In genomic region chr5:147757832-147758587, GRCm38 (mm10) we compare ENCODE assay signal across 8 mouse cellular contexts. TPM values are rescaled to one million over a fixed set of nuclear protein-coding genes. Genes with fewer than 3 reads are reported as not detected.
DNase-seq lines count a peak whose midpoint lies in the region; ATAC-seq and TF ChIP-seq lines count a peak whose summit lies in the region.

No protein-coding gene starts in this region.

- H3K9me3 ChIP-seq in kidney, postnatal 0 days (replicated peaks; ENCODE audit: low read length), result no peaks in the 10 kb centered on the region
- no peaks in the 10 kb centered on the region for H3K9me3 ChIP-seq in forebrain, embryonic 14.5 days (replicated peaks; ENCODE audit: control insufficient read depth, low read length)
- no peaks in the 10 kb centered on the region for H3K9me3 ChIP-seq in midbrain, embryonic 16.5 days (replicated peaks; ENCODE audit: control insufficient read depth, low read length, poor library complexity, severe bottlenecking)

- TF ChIP-seq CTCF in kidney, postnatal 0 days (IDR thresholded peaks at IDR 0.05; ENCODE audit: low read depth), result peak; percentile 24; the same call in 1 of the 2 replicates

- no peaks in the 10 kb centered on the region for H3K27me3 ChIP-seq in kidney, postnatal 0 days (ENCODE audit: insufficient read depth, low read length)
- peaks cover 5% of the 10 kb centered on the region for H3K27me3 ChIP-seq in forebrain, embryonic 14.5 days (replicated peaks; ENCODE audit: control insufficient read depth, insufficient read depth, low read length)
- H3K27me3 ChIP-seq in midbrain, embryonic 16.5 days (ENCODE audit: control insufficient read depth, insufficient read depth, low read depth, low read length), result peaks cover 6% of the 10 kb centered on the region

- H3K4me2 ChIP-seq in kidney, postnatal 0 days (ENCODE audit: low read length), result peak overlapping the region; percentile 47
- no peak overlapping the region for H3K4me2 ChIP-seq in forebrain, embryonic 14.5 days (ENCODE audit: low read length)
- no peak overlapping the region for H3K4me2 ChIP-seq in midbrain, embryonic 16.5 days (ENCODE audit: low read length)

- H3K36me3 ChIP-seq in kidney, postnatal 0 days (ENCODE audit: insufficient read depth, low read length), result no peaks in the 10 kb centered on the region
- H3K36me3 ChIP-seq in forebrain, embryonic 14.5 days (ENCODE audit: control insufficient read depth, insufficient read depth, low read length), result no peaks in the 10 kb centered on the region
- no peaks in the 10 kb centered on the region for H3K36me3 ChIP-seq in midbrain, embryonic 16.5 days (ENCODE audit: control insufficient read depth, insufficient read depth, low read length)

- ATAC-seq in kidney, postnatal 0 days (replicated peaks; ENCODE audit: low FRiP score, low read depth), result no peak
- ATAC-seq in megakaryocyte, adult 5-6 weeks (ENCODE audit: poor library complexity, severe bottlenecking), result peak; percentile 86
- no peak for ATAC-seq in forebrain, embryonic 14.5 days
- no peak for ATAC-seq in midbrain, embryonic 16.5 days

- 0 out of 2 replicates have a peak overlapping the region, but pooled peaks have one; percentile 3 for H3K27ac ChIP-seq in kidney, postnatal 0 days
- H3K27ac ChIP-seq in forebrain, embryonic 14.5 days (ENCODE audit: low read depth, low read length), result no peak overlapping the region
- H3K27ac ChIP-seq in midbrain, embryonic 16.5 days (ENCODE audit: low read length), result no peak overlapping the region

- H3K4me1 ChIP-seq in kidney, postnatal 0 days (replicated peaks; ENCODE audit: insufficient read depth, low read length), result 0 out of 2 replicates have a peak, but pooled peaks cover under 1% of the 10 kb centered on the region
- no peaks in the 10 kb centered on the region for H3K4me1 ChIP-seq in forebrain, embryonic 14.5 days (ENCODE audit: control insufficient read depth, insufficient read depth, low read length)
- H3K4me1 ChIP-seq in midbrain, embryonic 16.5 days (ENCODE audit: control insufficient read depth, insufficient read depth, low read length), result no peaks in the 10 kb centered on the region; the same call in 1 of the 2 replicates

- 33% methylated on average over 12 of the region's 12 CpGs for WGBS in kidney, postnatal 0 days
- WGBS in forebrain, embryonic 14.5 days, result 61% methylated on average over 12 of the region's 12 CpGs
- 68% methylated on average over 12 of the region's 12 CpGs for WGBS in midbrain, embryonic 16.5 days

- H3K4me3 ChIP-seq in kidney, postnatal 0 days (replicated peaks; ENCODE audit: low read depth, low read length), result peak overlapping the region; percentile 4
- H3K4me3 ChIP-seq in forebrain, embryonic 14.5 days (ENCODE audit: low read depth, low read length), result no peak overlapping the region
- H3K4me3 ChIP-seq in midbrain, embryonic 16.5 days (ENCODE audit: low read depth, low read length), result no peak overlapping the region

- 0 out of 2 replicates have a peak overlapping the region, but pooled peaks have one; percentile 20 for H3K9ac ChIP-seq in kidney, postnatal 0 days (ENCODE audit: low read depth, low read length)
- no peak overlapping the region for H3K9ac ChIP-seq in forebrain, embryonic 14.5 days (ENCODE audit: low read length)
- H3K9ac ChIP-seq in midbrain, embryonic 16.5 days (ENCODE audit: low read depth, low read length), result no peak overlapping the region

- DNase-seq in adrenal gland, adult (ENCODE audit: inconsistent age in 2 of 2, low spot score in 1 of 2), result peak; percentile 38 to 66
- DNase-seq in adrenal gland, adult 18-20 months (ENCODE audit: low spot score in 2 of 2), result no peak
- peak; percentile 53 for DNase-seq in MN1 (ENCODE audit: low spot score)
- DNase-seq in heart, adult 8-10 months (ENCODE audit: low spot score), result peak; percentile 63
- peak; percentile 77 for DNase-seq in kidney, postnatal 0 days (ENCODE audit: low spot score)
- no peak for DNase-seq in forebrain, embryonic 14.5 days (ENCODE audit: low spot score)

RNA-seq across cellular contexts. Expression of gene Flt1, which starts 32.2 kb away (rescaled TPM):
- 10 to 100 TPM; 63.0 to 74.4 TPM for total RNA-seq in adrenal gland, adult 18-20 months (2021)
- 10 to 100 TPM; 69.6 to 80.3 (median 73.2) TPM for total RNA-seq in heart, adult 8-10 months (2022)
- 10.3 and 10.9 TPM in 2 replicates for polyA plus RNA-seq in kidney, postnatal 0 days (2015; fragmentation: Nextera tagmentation; extraction: Ambion mirVana)
- total RNA-seq in megakaryocyte, adult 5-6 weeks (2015), result 2.1 and 2.3 TPM in 2 replicates
- 2.9 and 5.3 TPM in 2 replicates for total RNA-seq in megakaryocyte, adult 5-6 weeks (2017)
- polyA plus RNA-seq in forebrain, embryonic 14.5 days (2014; fragmentation: Nextera tagmentation; extraction: Ambion mirVana), result 6.5 and 7.6 TPM in 2 replicates
- 13.6 and 14.0 TPM in 2 replicates for polyA plus RNA-seq in midbrain, embryonic 16.5 days (2015; fragmentation: Nextera tagmentation; extraction: Ambion mirVana)

Comparison
In these comparisons a context has a peak if more than half of its experiments do, and no peak if none do; other contexts are left out.
1. DNase-seq: peak in adrenal gland, adult (2 of 2), MN1 (single experiment), heart, adult 8-10 months (single experiment) and kidney, postnatal 0 days (single experiment); none in adrenal gland, adult 18-20 months (0 of 2) and forebrain, embryonic 14.5 days (single experiment).
2. RNA of gene Flt1, which starts 32.2 kb away (total RNA-seq): 69.6 to 80.3 TPM in heart, adult 8-10 months and 63.0 to 74.4 TPM in adrenal gland, adult 18-20 months; 2.1 to 5.3 TPM in megakaryocyte, adult 5-6 weeks; every median in the first group is over 10 times any median in the second.